Mouse (Mus musculus) lung, embryonic 14.5 days (tissue): ENCODE data around the gene Phf6. TPM values are rescaled to one million over a fixed set of nuclear protein-coding genes. Genes with fewer than 3 reads are reported as not detected.

ENCODE experiments used
- ATAC-seq: fragments of 200-750 bp; cut with Nextera tagmentation; 2 replicates; pipeline ENCODE4 v1.8.0; 2017; ENCODE audit warnings: mild to moderate bottlenecking, moderate TSS enrichment, moderate library complexity; ENCODE audit not compliant: insufficient read depth
- DNase-seq: peaks from one replicate; pipeline ENCODE4 v3.0.0-alpha.2; 2015
- H3K27ac ChIP-seq: fragments of 300-500 bp; sonication (generic); 2 replicates; pipeline ENCODE4 v1.5.1; 2014; ENCODE audit warnings: low read depth, mild to moderate bottlenecking, moderate library complexity
- H3K27me3 ChIP-seq: fragments of 300-500 bp; sonication (generic); 2 replicates; pipeline ENCODE4 v1.6.1; 2014; ENCODE audit warnings: low read length, control low read depth; ENCODE audit not compliant: insufficient read depth
- H3K36me3 ChIP-seq: fragments of 300-500 bp; sonication (generic); 2 replicates; pipeline ENCODE4 v1.6.1; 2014; ENCODE audit warnings: control low read depth; ENCODE audit not compliant: insufficient read depth
- H3K4me1 ChIP-seq: fragments of 300-500 bp; sonication (generic); 2 replicates; pipeline ENCODE4 v1.6.1; 2014; ENCODE audit warnings: antibody characterized with exemption, control low read depth; ENCODE audit not compliant: insufficient read depth
- H3K4me2 ChIP-seq: fragments of 300-500 bp; sonication (generic); 2 replicates; pipeline ENCODE4 v1.6.1; 2014; ENCODE audit warnings: mild to moderate bottlenecking
- H3K4me3 ChIP-seq: fragments of 300-500 bp; sonication (generic); 2 replicates; pipeline ENCODE4 v1.5.1; 2014; ENCODE audit warnings: low read depth, low read length
- H3K9ac ChIP-seq: fragments of 300-500 bp; sonication (generic); 2 replicates; pipeline ENCODE4 v1.6.1; 2014
- H3K9me3 ChIP-seq: fragments of 300-500 bp; sonication (generic); 2 replicates; pipeline ENCODE4 v1.6.1; 2016; ENCODE audit warnings: low read depth, low read length, control low read depth
- CTCF ChIP-seq: IDR thresholded peaks from 2 replicates; pipeline ENCODE4 v1.5.1; 2016; ENCODE audit warnings: antibody characterized with exemption, low read depth
- WGBS: fragments of 180-500 bp; shearing (Covaris S2); extraction: QIAGEN DNeasy Blood & Tissue Kit; methylation state at CpG from one replicate; pipeline ENCODE4 v1.1.7; 2014; 5-methylcytosine and 5-hydroxymethylcytosine counted together
- polyA plus RNA-seq: library from polyadenylated mRNA; unstranded; fragments of >200 nt; fragmentation: Nextera tagmentation; extraction: Ambion mirVana; gene quantifications from 2 replicates; pipeline ENCODE4 v1.2.1, GENCODE M21; 2014

The Phf6 gene
- polyA plus RNA-seq, 1 experiment from 2014 or later = 55.1 TPM

DNA sequence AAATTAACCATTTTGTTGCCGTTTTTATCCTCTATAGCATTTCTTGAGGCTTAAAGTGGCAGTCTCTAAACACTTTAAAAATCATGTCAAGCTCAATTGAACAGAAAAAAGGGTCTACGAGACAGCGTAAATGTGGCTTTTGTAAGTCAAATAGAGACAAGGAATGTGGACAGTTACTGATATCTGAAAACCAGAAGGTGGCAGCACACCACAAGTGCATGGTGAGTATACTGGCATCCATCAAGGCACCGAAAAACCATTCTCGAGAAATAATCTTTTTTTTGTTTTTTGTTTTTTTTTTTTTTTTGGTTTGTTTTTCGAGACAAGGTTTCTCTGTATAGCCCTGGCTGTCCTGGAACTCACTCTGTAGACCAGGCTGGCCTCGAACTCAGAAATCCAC, 4.5 kb downstream of the Phf6 start:
- Histone ChIP-seq H3K36me3 (peaks cover 4% of the 10 kb centered on the region; the same call in 1 of the 2 replicates), H3K4me1 (no peaks in the 10 kb centered on the region), H3K27ac (no peak overlapping the region), H3K27me3 (no peaks in the 10 kb centered on the region), H3K4me3 (no peak overlapping the region), H3K9me3 (no peaks in the 10 kb centered on the region), H3K9ac (no peak overlapping the region), H3K4me2 (no peak overlapping the region)
- peak; percentile 20; the same call in 1 of the 2 replicates for TF ChIP-seq CTCF
- ATAC-seq = no peak
- DNase-seq = peak; percentile 2
- 67% methylated on average over 6 of the region's 7 CpGs for WGBS

DNA sequence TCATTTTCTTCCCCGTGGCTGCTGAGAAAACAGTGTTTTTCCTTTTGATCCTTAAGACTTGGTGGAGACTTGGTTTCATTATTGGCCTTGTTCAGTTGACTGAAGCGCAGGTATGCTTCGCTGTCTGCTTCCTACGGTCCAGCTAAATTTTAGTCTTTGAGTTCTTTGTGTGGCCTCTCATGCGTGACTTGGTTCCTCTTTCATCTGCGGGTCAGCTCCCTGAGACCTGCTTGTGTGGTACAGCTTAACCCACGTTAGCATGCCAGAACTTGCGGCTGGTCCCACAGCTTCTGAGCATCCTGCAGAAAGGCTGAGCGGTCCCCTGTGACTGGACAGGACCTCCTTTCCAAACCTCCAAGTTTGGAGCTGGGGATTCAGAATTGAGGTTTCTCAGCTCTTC, 14.7 kb downstream of the Phf6 start:
- no peak for DNase-seq
- Histone ChIP-seq H3K4me2 (no peak overlapping the region), H3K27ac (no peak overlapping the region), H3K4me3 (no peak overlapping the region), H3K9me3 (no peaks in the 10 kb centered on the region), H3K27me3 (no peaks in the 10 kb centered on the region), H3K9ac (no peak overlapping the region), H3K36me3 (0 out of 2 replicates have a peak, but pooled peaks cover 4% of the 10 kb centered on the region), H3K4me1 (no peaks in the 10 kb centered on the region)
- no peak for TF ChIP-seq CTCF
- WGBS = 87% methylated on average over 9 of the region's 9 CpGs
- no peak for ATAC-seq

DNA sequence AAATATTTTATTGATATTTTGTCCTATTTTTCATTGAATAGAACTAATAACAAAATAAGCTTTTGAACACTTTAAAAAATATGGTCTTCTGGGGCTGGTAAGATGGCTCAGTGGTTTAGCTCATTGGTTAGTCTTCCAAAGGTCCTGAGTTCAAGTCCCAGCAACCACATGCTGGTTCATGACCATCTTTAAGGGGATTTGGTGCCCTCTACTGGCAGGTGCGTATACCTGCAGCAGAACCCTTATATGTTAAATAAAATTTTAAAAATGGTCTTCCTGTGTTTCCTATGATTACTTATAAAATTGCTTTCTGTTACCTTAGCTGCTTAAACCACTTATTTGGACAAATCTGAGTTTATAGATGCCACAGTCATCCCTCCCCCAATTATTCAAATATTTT, 16.8 kb downstream of the Phf6 start:
- H3K9ac ChIP-seq = no peak overlapping the region
- no peaks in the 10 kb centered on the region for H3K27me3 ChIP-seq
- peak; percentile 56 for DNase-seq
- ATAC-seq = no peak
- no peaks in the 10 kb centered on the region for H3K4me1 ChIP-seq
- no peak overlapping the region for H3K4me2 ChIP-seq
- H3K4me3 ChIP-seq = no peak overlapping the region
- TF ChIP-seq CTCF = peak; percentile 52
- 31% methylated on average over 1 of the region's 1 CpGs for WGBS
- H3K9me3 ChIP-seq = no peaks in the 10 kb centered on the region
- H3K27ac ChIP-seq = no peak overlapping the region
- 0 out of 2 replicates have a peak, but pooled peaks cover 7% of the 10 kb centered on the region for H3K36me3 ChIP-seq

DNA sequence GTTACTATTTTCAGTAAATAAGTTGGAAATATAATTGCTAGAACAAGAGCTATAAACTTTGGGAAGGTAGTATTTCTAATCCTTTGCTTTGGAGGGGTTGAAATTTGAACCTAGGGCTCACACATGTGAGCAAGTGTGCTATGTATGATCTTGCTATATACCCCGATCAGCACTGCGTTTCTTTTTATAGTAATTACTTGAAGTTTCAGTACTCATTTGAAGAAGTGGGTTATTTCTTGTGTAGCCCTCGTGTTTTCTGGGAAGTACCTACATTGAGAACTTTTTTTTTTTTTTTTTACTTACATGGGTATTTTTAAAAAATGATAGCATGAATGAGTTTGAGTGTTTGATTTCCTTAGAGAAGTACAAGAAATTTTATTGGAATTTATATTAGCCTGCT, 17.7 kb downstream of the Phf6 start:
- H3K9ac ChIP-seq = no peak overlapping the region
- no peak for TF ChIP-seq CTCF
- ATAC-seq = no peak
- 0 out of 2 replicates have a peak, but pooled peaks cover 7% of the 10 kb centered on the region for H3K36me3 ChIP-seq
- no peak overlapping the region for H3K27ac ChIP-seq
- WGBS = 84% methylated on average over 3 of the region's 3 CpGs
- H3K4me3 ChIP-seq = no peak overlapping the region
- DNase-seq = no peak
- H3K4me2 ChIP-seq = no peak overlapping the region
- no peaks in the 10 kb centered on the region for H3K4me1 ChIP-seq
- no peaks in the 10 kb centered on the region for H3K9me3 ChIP-seq
- H3K27me3 ChIP-seq = no peaks in the 10 kb centered on the region

DNA sequence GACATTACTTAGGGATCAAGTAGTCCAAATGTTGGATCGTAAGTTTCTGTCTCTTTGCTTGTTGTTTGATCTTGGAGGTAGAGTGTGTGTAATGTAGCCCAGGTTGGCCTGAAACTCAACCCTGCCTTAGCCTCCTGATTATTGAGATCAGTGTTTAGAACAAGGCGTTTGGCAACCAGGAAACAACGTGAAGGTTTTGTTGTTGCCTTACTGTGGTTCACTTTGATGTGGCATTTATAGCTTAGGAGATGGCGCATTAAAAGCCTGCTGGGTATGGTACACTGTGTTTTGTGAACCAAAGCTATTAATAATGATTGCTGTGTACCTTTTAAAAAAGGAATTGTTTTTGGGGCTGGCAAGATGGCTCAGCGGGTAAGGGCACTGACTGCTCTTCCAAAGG, 18.1 kb downstream of the Phf6 start:
- H3K9me3 ChIP-seq = no peaks in the 10 kb centered on the region
- no peak for ATAC-seq
- no peaks in the 10 kb centered on the region for H3K27me3 ChIP-seq
- TF ChIP-seq CTCF = no peak
- H3K4me3 ChIP-seq = no peak overlapping the region
- H3K4me2 ChIP-seq = no peak overlapping the region
- 0 out of 2 replicates have a peak, but pooled peaks cover 7% of the 10 kb centered on the region for H3K36me3 ChIP-seq
- DNase-seq = no peak
- no peak overlapping the region for H3K27ac ChIP-seq
- H3K4me1 ChIP-seq = no peaks in the 10 kb centered on the region
- H3K9ac ChIP-seq = no peak overlapping the region
- WGBS = 90% methylated on average over 5 of the region's 5 CpGs

DNA sequence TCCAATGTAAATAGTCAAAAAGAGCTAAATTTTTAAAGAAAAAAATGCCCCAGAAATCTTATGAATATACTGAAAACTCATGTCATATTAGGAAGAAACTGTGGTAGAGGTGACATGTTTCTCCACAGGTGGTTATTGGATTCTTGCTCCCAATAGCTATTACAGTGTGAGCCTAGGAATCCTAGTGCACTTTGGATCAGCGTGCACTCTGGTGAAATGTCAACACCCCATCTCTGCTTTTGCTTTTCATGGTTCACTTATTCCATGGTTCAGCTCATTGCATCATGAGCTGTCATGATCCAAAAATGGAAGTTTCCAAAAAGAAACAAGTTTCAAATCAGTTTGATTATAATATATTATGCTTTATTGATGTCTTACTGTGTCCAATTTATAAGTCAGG, 20.1 kb downstream of the Phf6 start:
- Histone ChIP-seq H3K9me3 (no peaks in the 10 kb centered on the region), H3K4me3 (no peak overlapping the region), H3K27me3 (no peaks in the 10 kb centered on the region), H3K36me3 (0 out of 2 replicates have a peak, but pooled peaks cover 4% of the 10 kb centered on the region), H3K9ac (no peak overlapping the region), H3K27ac (no peak overlapping the region), H3K4me2 (no peak overlapping the region), H3K4me1 (no peaks in the 10 kb centered on the region)
- no peak for TF ChIP-seq CTCF
- 73% methylated on average over 1 of the region's 1 CpGs for WGBS
- no peak for ATAC-seq
- no peak for DNase-seq

DNA sequence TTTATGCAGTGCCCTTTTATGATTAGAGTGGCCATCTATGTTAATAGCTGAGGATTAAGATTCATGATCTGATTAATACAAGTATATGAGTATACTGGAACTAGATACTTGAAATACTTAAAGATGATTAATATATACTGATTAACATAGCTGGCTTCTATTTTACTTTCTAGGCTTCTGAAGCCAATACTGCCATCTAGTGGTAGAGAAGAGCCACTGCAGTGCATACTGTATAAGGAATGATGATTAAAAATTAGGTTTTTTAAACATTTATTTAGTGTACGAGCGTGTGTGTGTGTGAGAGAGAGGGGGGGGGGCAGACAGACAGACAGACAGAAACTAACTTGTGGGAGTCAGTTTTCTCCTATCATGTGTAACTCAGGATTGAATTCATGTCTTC, 22.4 kb downstream of the Phf6 start:
- Histone ChIP-seq H3K36me3 (0 out of 2 replicates have a peak, but pooled peaks cover 3% of the 10 kb centered on the region), H3K27me3 (no peaks in the 10 kb centered on the region), H3K9me3 (no peaks in the 10 kb centered on the region), H3K9ac (no peak overlapping the region), H3K27ac (no peak overlapping the region), H3K4me2 (no peak overlapping the region), H3K4me1 (no peaks in the 10 kb centered on the region), H3K4me3 (no peak overlapping the region)
- DNase-seq = peak; percentile 68
- 33% methylated on average over 2 of the region's 2 CpGs for WGBS
- ATAC-seq = no peak
- peak; percentile 73 for TF ChIP-seq CTCF

DNA sequence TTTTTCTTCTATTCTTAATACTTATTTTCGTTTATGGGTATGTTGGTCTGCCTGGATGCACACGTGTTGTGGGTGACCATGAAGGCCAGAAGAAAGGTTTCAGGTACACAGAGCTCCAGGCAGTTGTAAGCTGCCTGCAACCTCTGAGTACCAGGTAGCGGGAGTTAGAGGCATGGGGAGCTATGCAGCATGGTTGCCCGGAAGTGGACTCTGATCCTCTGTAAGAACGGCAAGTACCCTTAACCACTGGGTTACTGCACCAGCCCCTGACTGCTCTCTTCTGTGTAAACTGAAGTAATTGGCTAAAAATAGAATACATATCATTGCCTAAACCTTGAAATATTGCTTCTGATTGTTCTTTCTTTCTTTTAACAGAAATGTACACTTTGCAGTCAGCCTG, 33.4 kb downstream of the Phf6 start:
- Histone ChIP-seq H3K4me1 (no peaks in the 10 kb centered on the region), H3K4me2 (no peak overlapping the region), H3K36me3 (peaks cover 45% of the 10 kb centered on the region), H3K4me3 (no peak overlapping the region), H3K9ac (no peak overlapping the region), H3K9me3 (no peaks in the 10 kb centered on the region), H3K27ac (no peak overlapping the region), H3K27me3 (no peaks in the 10 kb centered on the region)
- DNase-seq (no peak), ATAC-seq (no peak)
- WGBS = 82% methylated on average over 5 of the region's 5 CpGs
- TF ChIP-seq CTCF = no peak
